Mouse (Mus musculus) olfactory bulb, adult 2 months (tissue): ENCODE results near the gene Clcc1. TPM values are rescaled to one million over a fixed set of nuclear protein-coding genes. Genes with fewer than 3 reads are reported as not detected.

ENCODE experiments used
- H3K27ac ChIP-seq: fragments of 200-500 bp; 2 replicates; pipeline ENCODE4 v1.5.1; 2012; ENCODE audit warnings: low read depth, low read length; ENCODE audit not compliant: insufficient read depth
- H3K4me1 ChIP-seq: fragments of 200-500 bp; 2 replicates; pipeline ENCODE4 v1.6.1; 2012; ENCODE audit warnings: low read length; ENCODE audit not compliant: control insufficient read depth, insufficient read depth
- H3K4me3 ChIP-seq: fragments of 200-500 bp; 2 replicates; pipeline ENCODE4 v1.5.1; 2012; ENCODE audit warnings: mild to moderate bottlenecking, low read depth, low read length, moderate library complexity; ENCODE audit not compliant: insufficient read depth
- CTCF ChIP-seq: fragments of 200-500 bp; IDR thresholded peaks from 2 replicates; pipeline ENCODE4 v1.5.1; 2012; ENCODE audit warnings: low read depth, mild to moderate bottlenecking, low read length, moderate library complexity; ENCODE audit not compliant: insufficient read depth
- POLR2A ChIP-seq: fragments of 200-500 bp; IDR thresholded peaks from 2 replicates; pipeline ENCODE4 v1.6.1; 2012; ENCODE audit warnings: mild to moderate bottlenecking, low read depth, low read length, moderate library complexity; ENCODE audit not compliant: insufficient read depth
- WGBS: fragments of 180-500 bp; shearing (Covaris S2); methylation state at CpG from one replicate; pipeline ENCODE4 v1.1.7; 2018; 5-methylcytosine and 5-hydroxymethylcytosine counted together
- polyA plus RNA-seq: library from polyadenylated mRNA; stranded (reverse); fragments of >200 nt; gene quantifications from 2 replicates; pipeline ENCODE4 v1.2.4, GENCODE M21; 2012; ENCODE audit warnings: low replicate concordance; ENCODE audit not compliant: missing spikeins, insufficient read depth, insufficient read length

The Clcc1 gene
- polyA plus RNA-seq, 1 experiment, result not detected

- no peak overlapping the region for H3K4me3 ChIP-seq
- TF ChIP-seq CTCF (no peak), POLR2A (no peak)
- 90% methylated on average over 3 of the region's 3 CpGs for WGBS
- peaks cover 3% of the 10 kb centered on the region for H3K4me1 ChIP-seq
- H3K27ac ChIP-seq, result no peak overlapping the region
These were observed 64.3 kb downstream of the Clcc1 start for GRCm38 (mm10) chr3:108717896-108718502.

- H3K4me3 ChIP-seq, result no peak overlapping the region
- H3K4me1 ChIP-seq, result peaks cover 3% of the 10 kb centered on the region
- H3K27ac ChIP-seq, result no peak overlapping the region
- TF ChIP-seq CTCF (no peak), POLR2A (no peak)
- WGBS, result 84% methylated on average over 2 of the region's 2 CpGs
These were observed 65.6 kb downstream of the Clcc1 start for GRCm38 (mm10) chr3:108719357-108719756.

DNA sequence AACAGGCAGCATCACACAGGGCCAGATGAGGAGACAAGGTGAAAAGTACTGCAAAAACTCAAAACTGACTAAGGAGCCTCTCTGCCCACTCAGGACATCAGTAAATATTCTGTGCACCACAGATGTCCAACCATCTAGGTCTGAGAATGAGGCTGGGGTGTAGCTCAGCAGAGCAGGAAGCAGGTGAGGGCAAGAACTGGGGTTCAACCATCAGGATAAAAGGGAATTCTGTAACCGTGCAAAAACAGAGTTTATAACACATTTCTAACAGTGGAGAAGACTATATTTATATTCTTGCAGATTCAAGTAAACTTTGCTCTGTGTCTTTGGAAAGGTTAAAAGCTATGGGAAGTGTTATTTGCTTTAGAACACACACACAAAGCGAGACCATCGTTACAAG is 66.0 kb downstream of the Clcc1 start:
- Histone ChIP-seq H3K4me3 (no peak overlapping the region), H3K4me1 (peaks cover 3% of the 10 kb centered on the region), H3K27ac (no peak overlapping the region)
- TF ChIP-seq POLR2A, result no peak
- no peak for TF ChIP-seq CTCF
- WGBS, result 78% methylated on average over 3 of the region's 3 CpGs

GRCm38 (mm10) chr3:108721076-108721991 is 67.6 kb downstream of the Clcc1 start:
- peaks cover 3% of the 10 kb centered on the region for H3K4me1 ChIP-seq
- WGBS, result 3% methylated on average over 44 of the region's 44 CpGs
- no peak for TF ChIP-seq POLR2A
- no peak for TF ChIP-seq CTCF
- peak overlapping the region; percentile 67 for H3K4me3 ChIP-seq
- no peak overlapping the region for H3K27ac ChIP-seq

DNA sequence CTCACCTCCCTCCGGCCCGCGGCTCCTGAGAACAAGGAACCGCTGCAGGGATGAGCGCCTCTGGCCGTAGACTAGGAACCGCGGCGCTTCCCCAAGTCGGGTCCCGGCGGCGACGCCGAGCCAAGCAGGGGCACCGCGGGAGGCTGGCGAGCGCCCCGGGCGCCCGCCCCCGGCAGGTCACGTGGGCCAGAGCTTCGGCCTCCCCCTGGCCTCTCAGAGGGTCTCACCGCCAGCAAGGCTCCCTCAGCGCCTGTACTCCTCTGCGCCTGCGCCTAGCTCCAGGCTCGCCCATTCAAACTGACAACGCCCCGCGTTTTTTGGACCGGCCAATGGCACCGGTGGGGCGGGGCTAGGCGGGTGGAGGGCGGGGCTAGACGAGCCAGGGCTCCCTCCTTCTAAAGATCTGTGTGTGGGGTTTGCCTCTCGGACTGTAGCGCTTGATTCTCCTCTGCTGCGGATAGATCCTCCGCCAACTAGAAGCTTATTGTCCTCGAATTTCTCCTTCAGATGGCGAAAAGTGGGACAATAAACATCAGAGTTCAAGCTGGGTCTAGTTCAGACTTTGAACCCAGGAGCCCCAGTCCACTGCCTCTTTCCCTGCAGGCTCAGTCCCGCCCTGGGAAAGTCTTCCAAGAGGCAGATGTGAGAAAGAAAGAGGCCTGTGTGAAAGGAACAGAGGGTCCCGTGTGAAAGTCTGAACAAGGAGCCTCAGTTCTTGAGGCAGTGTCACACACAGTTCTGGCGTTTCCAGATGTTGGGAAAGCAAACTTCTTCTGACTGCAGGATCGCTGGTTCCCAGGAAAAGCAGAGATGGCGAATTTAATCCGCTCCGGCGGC is 68.5 kb downstream of the Clcc1 start, which contains the start of gene Gpsm2:
Gpsm2 (minus strand) TSS at position 274 of the 837 bp plus-strand sequence.
- WGBS, result 1% methylated on average over 53 of the region's 53 CpGs
- H3K27ac ChIP-seq, result no peak within 1 kb of the TSS

GRCm38 (mm10) chr3:108726413-108726812 is 72.7 kb downstream of the Clcc1 start:
- WGBS, result 93% methylated on average over 7 of the region's 7 CpGs
- H3K27ac ChIP-seq, result no peak overlapping the region
- TF ChIP-seq POLR2A (no peak), CTCF (no peak)
- H3K4me1 ChIP-seq, result no peaks in the 10 kb centered on the region
- H3K4me3 ChIP-seq, result no peak overlapping the region

More for the DNA sequence above, 68.5 kb downstream of the Clcc1 start, which contains the start of gene Gpsm2:
- H3K4me1 ChIP-seq, result peaks cover 3% of the 10 kb centered on the region
- peak; percentile 57; the same call in 1 of the 2 replicates for TF ChIP-seq POLR2A
- no peak for TF ChIP-seq CTCF
- H3K4me3 ChIP-seq, result peak within 1 kb of the TSS; percentile 67

DNA sequence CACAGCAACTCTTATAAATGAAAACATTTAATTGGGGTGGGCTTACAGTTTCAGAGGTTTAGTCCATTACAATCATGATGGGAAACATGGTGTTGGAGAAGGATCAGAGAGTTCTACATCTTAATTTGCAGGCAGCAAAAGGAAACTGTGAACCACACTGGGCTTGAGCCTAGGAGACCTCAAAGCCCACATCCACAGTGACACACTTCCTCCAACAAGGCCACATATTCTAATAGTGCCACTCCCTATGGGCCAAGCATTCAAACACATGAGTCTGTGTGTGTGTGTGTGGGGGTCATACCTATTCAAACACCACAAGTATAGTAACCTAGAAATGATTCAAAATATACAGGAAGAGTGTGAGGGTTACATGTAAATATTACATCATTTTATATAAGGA is 73.6 kb downstream of the Clcc1 start:
- TF ChIP-seq POLR2A (no peak), CTCF (no peak)
- Histone ChIP-seq H3K4me1 (no peaks in the 10 kb centered on the region), H3K4me3 (no peak overlapping the region), H3K27ac (no peak overlapping the region)

DNA sequence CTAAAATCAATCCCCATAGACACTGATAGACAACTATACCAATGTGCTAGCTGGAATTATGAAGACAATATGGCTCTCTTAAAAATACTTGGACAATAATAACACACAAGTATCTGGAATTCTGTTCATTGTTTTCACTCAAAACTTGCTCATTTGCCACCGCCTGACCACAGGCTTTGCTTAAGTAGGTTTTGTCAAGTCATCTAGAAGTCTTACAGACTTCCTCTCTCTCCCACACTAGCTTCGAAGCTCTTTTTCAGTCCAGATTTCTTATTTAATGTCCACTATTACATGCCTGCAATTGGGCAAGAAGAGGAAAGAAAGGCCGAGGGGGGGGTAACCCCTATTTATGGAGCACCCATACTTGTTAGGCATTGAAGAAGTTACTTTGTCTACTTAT is 74.1 kb downstream of the Clcc1 start:
- TF ChIP-seq CTCF (no peak), POLR2A (no peak)
- Histone ChIP-seq H3K4me1 (no peaks in the 10 kb centered on the region), H3K27ac (no peak overlapping the region), H3K4me3 (no peak overlapping the region)
- WGBS, result 90% methylated on average over 3 of the region's 3 CpGs

Other genes starting within 250 kb of the Clcc1 start
- not detected in 2 replicates for gene Celsr2, start 238.4 kb upstream of the Clcc1 start, polyA plus RNA-seq
- gene Sars, start 208.7 kb upstream of the Clcc1 start, polyA plus RNA-seq, result 343 TPM in 1 of 2 replicates, not detected in the other
- gene 1700013F07Rik, start 119.8 kb upstream of the Clcc1 start, polyA plus RNA-seq, result not detected in 2 replicates
- not detected in 2 replicates for gene 5330417C22Rik, start 117.4 kb upstream of the Clcc1 start, polyA plus RNA-seq
- not detected in 2 replicates for gene Tmem167b, start 91.4 kb upstream of the Clcc1 start, polyA plus RNA-seq
- not detected in 2 replicates for gene Taf13, start 82.2 kb upstream of the Clcc1 start, polyA plus RNA-seq
- gene Wdr47, start 62.6 kb upstream of the Clcc1 start, polyA plus RNA-seq, result 109 TPM in 1 of 2 replicates, not detected in the other
- gene Gpsm2, start 68.4 kb downstream of the Clcc1 start, polyA plus RNA-seq, result not detected in 2 replicates
- gene Aknad1, start 85.7 kb downstream of the Clcc1 start, polyA plus RNA-seq, result not detected in 2 replicates
- gene Stxbp3, start 186.6 kb downstream of the Clcc1 start, polyA plus RNA-seq, result not detected in 2 replicates
- not detected in 2 replicates for gene Fndc7, start 236.1 kb downstream of the Clcc1 start, polyA plus RNA-seq